7 mouse cellular contexts compared by ENCODE assay signal in genomic region chr16:75593501-75594183, GRCm38 (mm10). TPM values are rescaled to one million over a fixed set of nuclear protein-coding genes. Genes with fewer than 3 reads are reported as not detected.
DNase-seq lines count a peak whose midpoint lies in the region; ATAC-seq and TF ChIP-seq lines count a peak whose summit lies in the region.

No protein-coding gene starts in this region.

- TF ChIP-seq CTCF in lung, postnatal 0 days (IDR thresholded peaks at IDR 0.05): no peak
- TF ChIP-seq CTCF in embryonic fibroblast, embryonic 13.5 days (IDR thresholded peaks at IDR 0.05; ENCODE audit: borderline replicate concordance, insufficient read depth, low read length): no peak

- WGBS in lung, postnatal 0 days: 13% methylated on average over 15 of the region's 15 CpGs
- WGBS in limb, embryonic 13.5 days: 15% methylated on average over 15 of the region's 15 CpGs
- 17% methylated on average over 15 of the region's 15 CpGs for WGBS in stomach, embryonic 14.5 days

- no peaks in the 10 kb centered on the region for H3K9me3 ChIP-seq in lung, postnatal 0 days (ENCODE audit: low read length)
- H3K9me3 ChIP-seq in limb, embryonic 13.5 days: no peaks in the 10 kb centered on the region
- no peaks in the 10 kb centered on the region for H3K9me3 ChIP-seq in stomach, embryonic 14.5 days (ENCODE audit: control insufficient read depth, low read depth, low read length)

- H3K4me1 ChIP-seq in lung, postnatal 0 days (ENCODE audit: insufficient read depth, low read depth, low read length): no peaks in the 10 kb centered on the region
- H3K4me1 ChIP-seq in embryonic fibroblast, embryonic 13.5 days (ENCODE audit: control insufficient read depth, insufficient read depth, low read length): no peaks in the 10 kb centered on the region
- peaks cover 7% of the 10 kb centered on the region; the same call in 1 of the 2 replicates for H3K4me1 ChIP-seq in limb, embryonic 13.5 days
- H3K4me1 ChIP-seq in stomach, embryonic 14.5 days (ENCODE audit: control insufficient read depth, insufficient read depth, low read length): no peaks in the 10 kb centered on the region

- peak; percentile 8 for DNase-seq in lung, postnatal 0 days (ENCODE audit: low spot score)
- DNase-seq in lung, postnatal 14 days: no peak
- DNase-seq in right cerebral cortex, postnatal 36 days (ENCODE audit: low spot score in 2 of 2): no peak
- no peak for DNase-seq in cerebellum, postnatal 14 days

- H3K27me3 ChIP-seq in lung, postnatal 0 days (replicated peaks; ENCODE audit: insufficient read depth, low read length): no peaks in the 10 kb centered on the region
- 0 out of 2 replicates have a peak, but pooled peaks cover 8% of the 10 kb centered on the region for H3K27me3 ChIP-seq in limb, embryonic 13.5 days
- no peaks in the 10 kb centered on the region for H3K27me3 ChIP-seq in stomach, embryonic 14.5 days (ENCODE audit: control insufficient read depth, insufficient read depth, low read length)

- no peak for ATAC-seq in lung, postnatal 0 days
- ATAC-seq in limb, embryonic 13.5 days (ENCODE audit: low FRiP score, low read depth): no peak
- ATAC-seq in stomach, embryonic 14.5 days (ENCODE audit: insufficient number of reproducible peaks, insufficient read depth, low FRiP score, low read depth): no peak

- no peak for TF ChIP-seq EP300 in lung, postnatal 0 days (IDR thresholded peaks at IDR 0.05)

- H3K27ac ChIP-seq in lung, postnatal 0 days (ENCODE audit: low read length): no peak overlapping the region
- H3K27ac ChIP-seq in embryonic fibroblast, embryonic 13.5 days (ENCODE audit: insufficient read depth, low read length): no peak overlapping the region
- no peak overlapping the region for H3K27ac ChIP-seq in limb, embryonic 13.5 days
- no peak overlapping the region for H3K27ac ChIP-seq in stomach, embryonic 14.5 days (ENCODE audit: low read length)

- H3K4me2 ChIP-seq in lung, postnatal 0 days (replicated peaks; ENCODE audit: low read depth, low read length): peak overlapping the region; percentile 90
- H3K4me2 ChIP-seq in limb, embryonic 13.5 days (replicated peaks): peak overlapping the region; percentile 88
- peak overlapping the region; percentile 86 for H3K4me2 ChIP-seq in stomach, embryonic 14.5 days (replicated peaks; ENCODE audit: low read depth, low read length)

- peak overlapping the region; percentile 64 for H3K4me3 ChIP-seq in lung, postnatal 0 days (ENCODE audit: low read depth, low read length)
- H3K4me3 ChIP-seq in embryonic fibroblast, embryonic 13.5 days (ENCODE audit: insufficient read depth, low read length): peak overlapping the region; percentile 82
- H3K4me3 ChIP-seq in limb, embryonic 13.5 days: peak overlapping the region; percentile 64
- peak overlapping the region; percentile 72 for H3K4me3 ChIP-seq in stomach, embryonic 14.5 days (ENCODE audit: low read depth, low read length)

- TF ChIP-seq POLR2A in embryonic fibroblast, embryonic 13.5 days (IDR thresholded peaks at IDR 0.05; ENCODE audit: low read depth, low read length): no peak

- H3K36me3 ChIP-seq in lung, postnatal 0 days (ENCODE audit: insufficient read depth, low read length): no peaks in the 10 kb centered on the region
- no peaks in the 10 kb centered on the region for H3K36me3 ChIP-seq in limb, embryonic 13.5 days
- H3K36me3 ChIP-seq in stomach, embryonic 14.5 days (ENCODE audit: control insufficient read depth, insufficient read depth, low read length): no peaks in the 10 kb centered on the region

- H3K9ac ChIP-seq in lung, postnatal 0 days (replicated peaks; ENCODE audit: low read depth): peak overlapping the region; percentile 12; the same call in 1 of the 2 replicates
- no peak overlapping the region for H3K9ac ChIP-seq in limb, embryonic 13.5 days
- no peak overlapping the region; the same call in 1 of the 2 replicates for H3K9ac ChIP-seq in stomach, embryonic 14.5 days (replicated peaks; ENCODE audit: low read depth, low read length)

RNA-seq across cellular contexts. Expression of gene Rbm11, which starts 1.0 kb away (rescaled TPM):
- polyA plus RNA-seq in lung, postnatal 0 days (2015; fragmentation: Nextera tagmentation; extraction: Ambion mirVana): 0.20 and 0.37 TPM in 2 replicates
- polyA plus RNA-seq in embryonic fibroblast, embryonic 13.5 days (2011; ENCODE audit: insufficient read length, low read depth, missing spikeins): 0.32 TPM in 1 of 2 replicates, not detected in the other
- polyA plus RNA-seq in limb, embryonic 13.5 days (2015; fragmentation: Nextera tagmentation; extraction: Ambion mirVana): 0.38 and 0.65 TPM in 2 replicates
- polyA plus RNA-seq in stomach, embryonic 14.5 days (2014; fragmentation: Nextera tagmentation; extraction: Ambion mirVana): 0.36 and 0.49 TPM in 2 replicates

RNA-seq across cellular contexts. Expression of gene Lipi, which starts 7.8 kb away (rescaled TPM):
- polyA plus RNA-seq in lung, postnatal 0 days (2015; fragmentation: Nextera tagmentation; extraction: Ambion mirVana): not detected in 2 replicates
- not detected in 2 replicates for polyA plus RNA-seq in embryonic fibroblast, embryonic 13.5 days (2011; ENCODE audit: insufficient read length, low read depth, missing spikeins)
- polyA plus RNA-seq in limb, embryonic 13.5 days (2015; fragmentation: Nextera tagmentation; extraction: Ambion mirVana): 0.13 and 0.14 TPM in 2 replicates
- 0.12 TPM in 1 of 2 replicates, not detected in the other for polyA plus RNA-seq in stomach, embryonic 14.5 days (2014; fragmentation: Nextera tagmentation; extraction: Ambion mirVana)
